Mouse (Mus musculus) midbrain, embryonic 10.5 days (tissue): Measurements from ENCODE around the gene Nol9. TPM values are rescaled to one million over a fixed set of nuclear protein-coding genes. Genes with fewer than 3 reads are reported as not detected.

Experiments used
- DNase-seq: peaks from one replicate; pipeline ENCODE4 v3.0.0-alpha.2; 2017; ENCODE audit warnings: low spot score
- H3K27ac ChIP-seq: fragments of 300-500 bp; sonication (generic); replicated peaks from 2 replicates; pipeline ENCODE4 v1.5.1; 2016; ENCODE audit warnings: mild to moderate bottlenecking
- H3K27me3 ChIP-seq: fragments of 300-500 bp; sonication (generic); 2 replicates; pipeline ENCODE4 v1.6.1; 2016; ENCODE audit warnings: low read depth, mild to moderate bottlenecking; ENCODE audit not compliant: poor library complexity, severe bottlenecking
- H3K36me3 ChIP-seq: fragments of 300-500 bp; sonication (generic); 2 replicates; pipeline ENCODE4 v1.6.1; 2016; ENCODE audit warnings: mild to moderate bottlenecking, moderate library complexity
- H3K4me1 ChIP-seq: fragments of 300-500 bp; sonication (generic); 2 replicates; pipeline ENCODE4 v1.6.1; 2016
- H3K4me3 ChIP-seq: fragments of 300-500 bp; sonication (generic); 2 replicates; pipeline ENCODE4 v1.5.1; 2016; ENCODE audit warnings: mild to moderate bottlenecking, moderate library complexity
- H3K9me3 ChIP-seq: fragments of 300-500 bp; sonication (generic); replicated peaks from 2 replicates; pipeline ENCODE4 v1.6.1; 2016; ENCODE audit warnings: mild to moderate bottlenecking
- WGBS: fragments of 180-500 bp; shearing (Covaris S2); methylation state at CpG from one replicate; pipeline ENCODE4 v1.1.7; 2016; 5-methylcytosine and 5-hydroxymethylcytosine counted together
- polyA plus RNA-seq: library from polyadenylated mRNA; unstranded; fragments of >200 nt; fragmentation: Nextera tagmentation; extraction: Ambion mirVana; gene quantifications from 2 replicates; pipeline ENCODE4 v1.2.1, GENCODE M21; 2016

Gene Nol9
- polyA plus RNA-seq, 1 experiment from 2014 or later: 35.7 TPM

- Histone ChIP-seq H3K27ac (peak within 1 kb of the TSS; percentile 87), H3K27me3 (0 out of 2 replicates have a peak, but pooled peaks cover 3% of the 10 kb centered on the region), H3K36me3 (peaks cover 26% of the 10 kb centered on the region), H3K4me1 (peaks cover 30% of the 10 kb centered on the region), H3K4me3 (peak within 1 kb of the TSS; percentile 100), H3K9me3 (no peaks in the 10 kb centered on the region)
- no peak for DNase-seq
- 51% methylated on average over 10 of the region's 10 CpGs for WGBS
Measured at GRCm38 (mm10) chr4:152038225-152038984, 716 bp upstream of the Nol9 start, which contains the start of gene Tas1r1. TSS of gene Tas1r1 (minus strand) at chr4:152038568.

- Histone ChIP-seq H3K36me3 (peaks cover 41% of the 10 kb centered on the region), H3K9me3 (no peaks in the 10 kb centered on the region), H3K27me3 (no peaks in the 10 kb centered on the region), H3K27ac (peak overlapping the region; percentile 87), H3K4me3 (peak overlapping the region; percentile 100), H3K4me1 (peaks cover 30% of the 10 kb centered on the region)
- 4% methylated on average over 25 of the region's 25 CpGs for WGBS
- no peak for DNase-seq
Measured at GRCm38 (mm10) chr4:152039831-152040310, 750 bp downstream of the Nol9 start.

DNA sequence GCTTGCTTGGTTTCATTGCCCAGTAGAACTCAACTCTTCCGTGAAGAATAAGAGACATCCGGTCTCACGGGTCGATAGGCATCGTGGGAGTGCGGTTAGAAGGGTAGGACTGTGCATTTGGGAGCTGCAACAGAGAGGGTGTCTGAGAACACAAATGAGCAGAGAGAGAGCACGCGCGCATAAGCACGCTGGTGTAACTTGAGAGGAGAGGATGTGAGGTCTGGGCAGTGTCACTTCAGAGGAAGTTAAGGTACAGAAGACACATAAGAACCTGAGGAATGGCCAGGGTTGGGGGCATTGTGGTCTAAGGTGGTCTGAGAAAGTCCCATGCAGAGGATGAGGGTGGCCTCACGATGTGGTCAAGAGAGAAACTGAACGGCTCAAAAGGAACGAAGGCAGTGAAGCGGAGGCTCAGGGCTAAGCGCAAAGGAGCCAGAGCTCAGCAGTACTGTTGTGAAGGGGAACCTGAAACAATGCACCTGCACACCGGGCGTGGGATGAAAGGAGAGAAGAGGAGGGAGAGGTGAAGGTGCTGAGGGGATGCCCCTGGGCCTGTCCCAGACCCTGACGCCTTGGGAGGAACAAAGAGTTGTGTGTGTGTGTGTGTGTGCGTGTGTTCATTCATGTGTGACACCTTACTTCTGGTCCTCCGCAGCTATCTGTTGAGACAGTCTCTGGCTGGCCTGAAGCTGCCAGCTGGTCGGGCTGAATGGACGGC lies 3.0 kb downstream of the Nol9 start:
- Histone ChIP-seq H3K27ac (no peak overlapping the region), H3K27me3 (no peaks in the 10 kb centered on the region), H3K9me3 (no peaks in the 10 kb centered on the region), H3K36me3 (peaks cover 63% of the 10 kb centered on the region), H3K4me3 (no peak overlapping the region), H3K4me1 (peaks cover 30% of the 10 kb centered on the region)
- DNase-seq: no peak
- WGBS: 96% methylated on average over 22 of the region's 22 CpGs

DNA sequence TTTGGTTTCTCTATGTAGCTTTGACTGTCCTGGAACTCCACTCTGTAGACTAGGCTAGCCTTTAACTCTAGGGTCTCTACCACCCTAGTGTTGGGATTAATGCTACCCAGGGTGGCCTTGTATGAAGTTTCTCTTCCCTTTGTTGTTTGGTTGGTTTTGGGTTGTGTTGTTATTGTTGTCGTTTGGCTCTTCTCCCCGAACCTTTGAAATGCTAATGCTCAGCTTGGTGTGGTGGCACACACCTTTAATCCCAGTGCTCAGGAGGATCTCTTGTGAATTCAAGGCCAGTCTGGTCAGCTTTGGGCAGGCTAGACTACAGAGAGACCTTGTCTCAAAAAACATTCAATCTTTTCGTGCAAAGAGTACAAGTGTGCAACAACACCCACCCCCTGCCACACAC lies 4.0 kb downstream of the Nol9 start:
- Histone ChIP-seq H3K27me3 (no peaks in the 10 kb centered on the region), H3K36me3 (peaks cover 74% of the 10 kb centered on the region), H3K4me3 (no peak overlapping the region), H3K4me1 (peaks cover 28% of the 10 kb centered on the region), H3K27ac (no peak overlapping the region), H3K9me3 (no peaks in the 10 kb centered on the region)
- DNase-seq: no peak
- 88% methylated on average over 3 of the region's 3 CpGs for WGBS

DNA sequence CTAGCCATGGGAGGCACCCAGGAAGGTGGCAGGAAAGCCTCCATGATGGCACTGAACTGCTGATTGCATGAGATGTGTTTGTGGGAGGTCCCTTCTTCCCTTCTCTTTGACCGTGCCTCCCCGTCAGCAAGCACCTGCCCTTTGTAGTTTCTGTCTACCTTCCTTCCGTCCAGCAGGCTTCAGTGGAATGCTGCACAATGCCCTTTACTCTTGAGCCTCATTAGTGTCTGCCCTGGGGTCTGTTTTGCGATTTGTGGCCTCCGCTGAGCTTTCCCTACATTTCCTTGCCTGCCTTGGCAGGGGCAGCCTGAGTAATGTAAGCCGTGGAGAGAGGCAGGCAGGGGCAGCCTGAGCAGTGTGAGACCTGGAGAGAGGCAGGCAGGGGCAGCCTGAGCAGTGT lies 5.5 kb downstream of the Nol9 start:
- no peak overlapping the region for H3K27ac ChIP-seq
- WGBS: 90% methylated on average over 6 of the region's 6 CpGs
- peaks cover 87% of the 10 kb centered on the region for H3K36me3 ChIP-seq
- no peak overlapping the region for H3K4me3 ChIP-seq
- no peak for DNase-seq
- peaks cover 16% of the 10 kb centered on the region for H3K4me1 ChIP-seq
- no peaks in the 10 kb centered on the region for H3K9me3 ChIP-seq
- H3K27me3 ChIP-seq: no peaks in the 10 kb centered on the region

- peaks cover 44% of the 10 kb centered on the region for H3K36me3 ChIP-seq
Measured at GRCm38 (mm10) chr4:152062390-152063110, 23.4 kb downstream of the Nol9 start.

GRCm38 (mm10) chr4:152067280-152067679 lies 28.2 kb downstream of the Nol9 start:
- H3K27ac ChIP-seq: peak overlapping the region; percentile 58; the same call in 1 of the 2 replicates
- H3K36me3 ChIP-seq: peaks cover 4% of the 10 kb centered on the region; the same call in 1 of the 2 replicates
- H3K9me3 ChIP-seq: no peaks in the 10 kb centered on the region
- no peaks in the 10 kb centered on the region for H3K27me3 ChIP-seq
- H3K4me1 ChIP-seq: peaks cover 28% of the 10 kb centered on the region
- DNase-seq: no peak
- no peak overlapping the region for H3K4me3 ChIP-seq

More at GRCm38 (mm10) chr4:152062390-152063110, 23.4 kb downstream of the Nol9 start:
- Histone ChIP-seq H3K27me3 (no peaks in the 10 kb centered on the region), H3K9me3 (no peaks in the 10 kb centered on the region), H3K27ac (no peak overlapping the region), H3K4me3 (no peak overlapping the region), H3K4me1 (0 out of 2 replicates have a peak, but pooled peaks cover under 1% of the 10 kb centered on the region)
- DNase-seq: no peak
- WGBS: 75% methylated on average over 9 of the region's 9 CpGs

DNA sequence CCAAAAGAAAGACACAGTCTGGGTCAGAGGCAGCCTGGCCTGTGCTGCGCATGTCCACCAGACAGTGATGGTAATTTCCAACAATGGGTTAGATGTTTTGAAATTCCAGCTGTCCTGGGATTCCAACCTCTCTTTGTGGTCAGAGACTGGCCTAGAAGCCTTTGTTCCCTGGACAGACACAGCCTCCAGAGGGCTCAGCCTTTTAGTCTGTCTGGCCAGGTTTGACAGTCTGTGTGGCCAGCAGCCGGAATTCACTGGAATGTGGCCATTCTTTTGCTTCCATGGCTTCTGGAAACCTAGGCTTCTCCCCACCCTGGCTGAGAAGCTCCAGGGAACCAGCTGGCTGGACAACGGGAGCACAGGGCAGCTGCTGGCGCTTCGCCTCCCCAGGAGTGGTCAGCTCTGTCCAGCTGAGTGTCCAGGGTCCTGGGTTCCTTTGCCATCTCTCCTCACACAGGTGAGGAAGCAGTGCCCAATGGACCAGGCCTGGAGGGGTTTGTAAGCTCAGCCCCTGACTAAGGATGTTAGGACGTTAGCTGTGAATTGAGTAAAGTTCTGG lies 29.1 kb downstream of the Nol9 start:
- no peak overlapping the region for H3K4me3 ChIP-seq
- peaks cover 34% of the 10 kb centered on the region for H3K4me1 ChIP-seq
- H3K9me3 ChIP-seq: no peaks in the 10 kb centered on the region
- 0 out of 2 replicates have a peak, but pooled peaks cover 4% of the 10 kb centered on the region for H3K36me3 ChIP-seq
- peak overlapping the region; percentile 58; the same call in 1 of the 2 replicates for H3K27ac ChIP-seq
- DNase-seq: no peak
- H3K27me3 ChIP-seq: no peaks in the 10 kb centered on the region
- 74% methylated on average over 6 of the region's 6 CpGs for WGBS

- H3K36me3 ChIP-seq: 0 out of 2 replicates have a peak, but pooled peaks cover 4% of the 10 kb centered on the region
- no peak overlapping the region for H3K27ac ChIP-seq
- H3K9me3 ChIP-seq: no peaks in the 10 kb centered on the region
- WGBS: 88% methylated on average over 3 of the region's 3 CpGs
- no peak overlapping the region for H3K4me3 ChIP-seq
- DNase-seq: no peak
- peaks cover 37% of the 10 kb centered on the region for H3K4me1 ChIP-seq
- H3K27me3 ChIP-seq: no peaks in the 10 kb centered on the region
Measured at GRCm38 (mm10) chr4:152069245-152069644, 30.1 kb downstream of the Nol9 start.

DNA sequence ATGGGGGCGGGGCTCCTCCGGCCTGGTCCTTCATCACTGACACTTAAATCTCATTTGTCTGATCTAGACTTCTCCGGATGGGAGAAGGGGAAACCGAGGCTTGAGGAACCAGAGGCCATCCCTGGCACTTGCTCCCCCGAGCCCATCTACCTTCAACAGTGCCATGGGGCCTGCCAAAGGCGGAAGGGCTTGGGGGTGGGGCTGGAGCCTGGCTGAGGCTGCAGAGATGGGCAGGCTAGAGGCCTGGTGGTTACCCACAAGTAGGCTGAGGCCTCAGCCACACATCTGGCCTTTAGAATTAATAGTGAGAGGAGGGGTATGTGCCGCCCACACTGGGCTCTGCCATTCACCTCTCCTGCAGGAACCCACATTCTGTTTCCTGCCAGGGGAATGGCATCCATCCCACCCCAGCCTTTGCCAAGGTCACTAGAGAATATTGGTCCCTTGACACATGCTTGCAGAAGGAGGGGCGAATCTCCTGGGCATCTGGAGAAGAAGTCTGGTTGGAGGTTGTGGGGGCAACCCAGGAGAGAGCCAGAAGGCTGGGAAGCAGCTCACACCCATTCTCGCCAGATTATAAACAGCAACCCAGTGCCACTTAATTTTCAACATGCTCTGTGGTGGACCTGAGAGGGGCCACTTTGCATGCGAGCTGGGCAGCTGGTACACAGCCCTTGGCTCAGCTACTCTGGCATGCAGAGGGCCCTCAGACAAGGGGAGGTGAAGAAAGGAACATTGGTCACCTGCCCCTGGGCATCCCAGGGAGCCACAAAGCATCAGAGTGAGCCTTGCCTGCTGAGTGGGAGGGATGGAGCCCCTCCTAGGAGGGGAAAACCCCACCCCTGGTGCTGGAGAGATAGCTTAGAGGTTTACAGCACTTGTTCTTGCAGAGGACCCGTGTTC lies 31.6 kb downstream of the Nol9 start:
- no peaks in the 10 kb centered on the region for H3K27me3 ChIP-seq
- no peak overlapping the region for H3K4me3 ChIP-seq
- no peaks in the 10 kb centered on the region for H3K9me3 ChIP-seq
- H3K36me3 ChIP-seq: no peaks in the 10 kb centered on the region
- no peak for DNase-seq
- H3K27ac ChIP-seq: 0 out of 2 replicates have a peak overlapping the region, but pooled peaks have one; percentile 28
- H3K4me1 ChIP-seq: peaks cover 41% of the 10 kb centered on the region
- 78% methylated on average over 11 of the region's 11 CpGs for WGBS

- no peak within 1 kb of the TSS for H3K4me3 ChIP-seq
- H3K9me3 ChIP-seq: no peaks in the 10 kb centered on the region
- peaks cover 48% of the 10 kb centered on the region for H3K4me1 ChIP-seq
- peak within 1 kb of the TSS; percentile 65 for H3K27ac ChIP-seq
- peak; percentile 45 for DNase-seq
- 62% methylated on average over 10 of the region's 10 CpGs for WGBS
- H3K27me3 ChIP-seq: no peaks in the 10 kb centered on the region
- H3K36me3 ChIP-seq: no peaks in the 10 kb centered on the region
Measured at GRCm38 (mm10) chr4:152072121-152072601, 33.0 kb downstream of the Nol9 start, which contains the start of gene Plekhg5. TSS of gene Plekhg5 (plus strand) at chr4:152072498.
